Mouse (Mus musculus): Measurements from ENCODE around the gene Fbxl5.
A peak's percentile ranks its signal among the peaks of the same experiment; 100 is the strongest.

- 0 out of 2 replicates have a peak, but pooled peaks have one; percentile 47 for TF ChIP-seq POLR2A (IDR thresholded peaks at IDR 0.05; ENCODE audit: low read depth, low read length)
- TF ChIP-seq CTCF (IDR thresholded peaks at IDR 0.05; ENCODE audit: borderline replicate concordance, insufficient read depth, low read length): no peak
These were observed 47.5 kb upstream of the Fbxl5 start for GRCm38 (mm10) chr5:43868711-43869600.

Data from embryonic fibroblast, embryonic 13.5 days (primary cell).